Mouse (Mus musculus) adrenal gland, adult 2 months (tissue): ENCODE measurements at regions not wholly inside any gene's neighbourhood (a gene's known extent, or its start where the extent isn't known, plus 50 kb on each side); places are given as distances from the start of the nearest gene placed in this dataset.

Experiments used
- DNase-seq: peaks from one replicate; pipeline ENCODE4 v3.0.0; 2021

DNA sequence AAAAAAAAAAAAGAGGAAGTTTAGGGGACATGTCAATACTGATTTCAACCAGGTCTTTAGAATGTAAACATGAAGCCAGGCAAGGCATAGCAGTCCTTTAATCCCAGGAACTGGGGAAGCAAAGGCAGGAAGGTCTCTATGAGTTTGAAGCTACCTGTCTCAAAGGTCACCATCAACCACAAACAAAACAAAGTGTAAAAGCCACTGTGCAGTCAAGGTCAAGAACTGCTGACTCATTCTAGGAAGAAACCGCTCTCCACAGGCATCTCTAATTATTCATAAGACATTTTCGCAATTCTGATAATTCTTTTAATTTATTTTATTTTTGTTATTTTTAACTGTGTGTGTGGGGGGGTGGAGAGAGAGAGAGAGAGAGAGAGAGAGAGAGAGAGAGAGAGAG, 364.0 kb downstream of the Cntnap4 start:
- DNase-seq = peak; percentile 2

DNA sequence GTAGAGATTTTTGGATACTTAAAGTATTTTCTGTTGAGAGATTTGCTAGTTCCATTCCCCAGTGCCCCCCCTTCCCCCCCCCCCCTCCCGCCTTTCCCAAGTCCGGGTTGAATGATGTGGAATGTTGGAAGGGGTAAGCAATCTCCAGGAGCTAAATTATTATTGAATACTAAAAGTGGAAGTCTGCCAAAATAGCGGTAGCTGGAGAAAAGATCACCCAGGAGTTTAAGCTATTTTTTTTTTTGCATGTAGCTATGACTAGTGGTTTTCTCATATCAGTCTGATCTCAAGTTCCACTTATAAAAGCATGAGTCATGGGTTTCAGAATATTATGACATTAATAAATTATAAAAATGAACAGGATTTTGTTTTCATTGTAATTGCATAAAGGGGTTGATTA, 365.6 kb downstream of the Cntnap4 start:
- no peak for DNase-seq

DNA sequence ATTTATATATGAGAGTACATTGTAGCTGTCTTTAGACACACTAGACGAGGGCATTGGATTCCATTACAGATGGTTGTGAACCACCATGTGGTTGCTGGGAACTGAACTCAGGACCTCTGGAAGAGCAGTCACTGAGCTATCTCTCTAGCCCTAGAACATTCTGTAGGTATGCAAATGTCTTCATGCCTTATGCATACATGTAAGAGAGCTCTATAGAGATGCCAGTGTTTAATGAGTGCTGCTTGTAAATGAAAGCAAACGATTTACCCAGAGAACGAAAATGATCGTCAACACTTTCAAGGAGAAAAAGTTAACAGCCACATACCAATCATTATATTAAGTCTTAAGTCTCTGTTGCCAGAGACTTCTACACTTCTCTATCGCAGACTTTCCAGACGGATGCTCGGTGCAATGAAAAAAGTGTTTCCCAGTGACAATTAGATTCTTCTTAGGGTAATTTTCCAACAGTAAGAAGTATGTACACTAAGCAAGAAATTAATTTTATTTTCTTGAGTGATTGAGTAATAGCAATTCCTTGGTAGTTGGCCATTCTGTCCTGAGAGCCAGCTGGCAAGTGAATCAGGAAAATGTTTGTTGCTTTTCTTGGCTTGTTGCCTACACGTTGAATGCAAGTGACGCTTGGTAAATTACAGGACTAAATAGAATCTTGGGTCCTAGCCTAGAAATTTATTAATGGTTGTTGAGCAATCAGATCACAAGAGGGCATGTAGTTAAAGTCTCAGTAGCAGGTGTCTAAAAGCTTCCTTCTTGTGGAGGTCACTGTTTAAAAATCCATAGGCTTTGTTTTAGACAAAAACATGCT, 366.3 kb downstream of the Cntnap4 start:
- peak; percentile 70 for DNase-seq

DNA sequence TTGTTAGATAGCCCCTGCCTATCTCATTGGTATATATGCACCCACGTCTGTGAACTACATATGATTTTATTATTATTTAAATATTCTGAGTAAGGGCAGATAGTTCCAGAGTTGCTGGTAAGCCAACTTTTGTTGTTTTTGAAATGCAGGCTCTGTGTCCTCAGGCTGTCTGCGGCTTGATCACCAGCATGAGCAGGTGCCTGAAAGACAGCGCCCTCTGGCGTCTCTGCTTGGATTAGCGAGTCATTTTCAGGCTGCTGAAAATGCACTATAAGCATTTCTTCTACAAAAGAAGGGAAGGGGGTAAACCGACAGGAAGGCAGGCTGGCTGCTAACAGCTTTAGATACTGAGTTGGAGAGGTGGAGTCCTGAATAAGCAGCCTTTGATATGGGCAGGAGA, 402.6 kb downstream of the Cntnap4 start:
- DNase-seq = peak; percentile 62

- no peak for DNase-seq
Observed at GRCm38 (mm10) chr8:112975734-112976133, 405.9 kb downstream of the Cntnap4 start.

DNA sequence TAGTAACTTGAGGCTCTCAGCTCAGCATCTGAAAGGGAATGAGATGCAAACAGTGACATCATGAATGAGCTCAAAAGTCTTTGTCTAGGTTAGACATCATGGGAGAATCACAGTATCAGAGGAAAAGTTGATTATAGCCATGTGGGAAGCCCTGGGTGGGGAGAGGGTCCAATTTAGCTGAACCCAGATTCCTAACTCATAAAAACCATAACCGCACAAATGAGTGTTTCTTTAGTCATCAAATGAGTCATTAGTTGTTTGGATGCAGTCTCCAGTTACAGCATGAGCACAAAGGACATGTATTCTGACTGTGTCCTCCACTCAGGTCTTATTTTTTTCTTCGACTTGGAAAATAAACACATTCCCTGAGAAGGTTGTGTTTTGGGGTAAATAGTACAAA, 406.5 kb downstream of the Cntnap4 start:
- DNase-seq = no peak

GRCm38 (mm10) chr8:112993781-112994180, 423.9 kb downstream of the Cntnap4 start:
- DNase-seq = no peak

- peak; percentile 1 for DNase-seq
Observed at GRCm38 (mm10) chr8:113007356-113007755, 437.5 kb downstream of the Cntnap4 start.

DNA sequence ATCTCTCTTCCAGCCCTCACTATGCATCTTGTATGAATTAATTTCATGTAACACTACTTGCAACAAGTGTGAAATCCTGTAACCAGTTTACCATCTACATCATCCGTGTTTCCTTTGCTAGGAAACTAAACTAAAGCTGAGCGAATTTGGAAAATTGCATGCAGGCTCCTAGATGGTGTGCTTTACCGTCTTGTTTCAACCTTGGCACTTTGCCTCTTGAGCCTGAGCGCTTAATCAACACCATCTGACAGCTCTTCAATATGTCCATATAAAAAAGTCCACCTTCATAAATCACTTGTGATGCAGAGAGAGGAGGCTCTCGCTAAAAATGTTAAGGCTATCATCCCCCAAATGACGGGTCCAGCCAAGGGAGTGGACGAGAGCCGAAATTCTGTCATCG, 459.0 kb downstream of the Cntnap4 start:
- DNase-seq = no peak

DNA sequence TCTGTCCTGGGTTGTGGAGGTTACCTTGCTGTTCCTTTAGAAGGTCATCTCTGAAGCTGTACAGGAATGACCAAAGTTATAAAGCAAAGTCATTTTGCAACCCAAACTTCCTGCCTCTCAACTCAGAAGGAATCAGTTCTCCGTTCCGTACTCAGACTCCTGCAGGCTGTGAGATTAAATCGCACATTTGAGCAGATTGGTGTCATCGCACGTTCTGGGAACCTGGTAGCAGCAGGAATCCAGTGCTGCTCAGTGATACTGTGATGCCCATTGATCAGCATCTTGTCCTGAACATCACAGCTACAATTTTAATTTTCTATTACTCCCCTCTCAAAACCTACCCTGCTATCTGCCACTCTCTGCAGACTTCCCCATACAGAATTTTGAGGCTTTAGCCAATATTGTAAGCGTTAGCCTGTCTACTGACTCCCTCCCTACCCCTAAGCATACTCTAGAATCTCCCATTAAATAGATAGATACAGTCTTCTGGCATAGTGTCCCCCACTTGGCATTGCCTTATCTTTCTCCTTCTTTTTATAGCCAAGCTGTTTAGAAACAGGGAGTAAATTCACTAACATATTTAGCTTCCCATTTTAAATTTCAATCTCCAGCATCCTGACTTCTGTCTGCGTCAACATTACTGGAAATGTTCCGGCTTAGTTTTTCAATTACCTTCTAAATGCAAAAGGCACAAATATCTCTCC, 482.1 kb downstream of the Cntnap4 start:
- DNase-seq = no peak

- no peak for DNase-seq
Observed at GRCm38 (mm10) chr8:113065246-113066169, 495.7 kb downstream of the Cntnap4 start.

DNA sequence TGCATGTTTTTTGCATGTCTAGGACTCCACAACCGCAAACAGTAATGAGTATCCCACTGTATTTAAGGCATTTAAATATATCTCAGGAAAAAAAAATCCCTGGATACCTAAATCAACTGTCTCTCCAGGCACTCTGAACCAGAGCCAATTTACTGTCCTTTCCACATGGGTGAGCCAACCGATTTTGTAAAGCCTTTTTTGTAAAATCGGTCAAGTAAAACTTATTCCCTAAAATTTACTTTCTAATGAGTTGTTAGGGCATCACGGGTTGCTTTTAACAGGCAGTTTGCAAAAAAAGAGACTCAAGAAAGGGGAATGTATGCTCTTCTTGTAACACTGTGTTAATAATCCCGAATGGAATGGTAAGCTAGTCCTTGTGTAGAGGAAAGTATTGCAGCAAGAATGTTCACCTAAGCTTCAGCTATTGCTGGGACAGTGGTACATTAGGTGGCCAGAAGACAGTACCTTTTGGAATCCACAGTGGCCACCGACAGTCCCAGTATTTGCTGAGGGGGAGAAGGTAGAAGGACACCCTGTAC, 496.4 kb downstream of the Cntnap4 start:
- no peak for DNase-seq

DNA sequence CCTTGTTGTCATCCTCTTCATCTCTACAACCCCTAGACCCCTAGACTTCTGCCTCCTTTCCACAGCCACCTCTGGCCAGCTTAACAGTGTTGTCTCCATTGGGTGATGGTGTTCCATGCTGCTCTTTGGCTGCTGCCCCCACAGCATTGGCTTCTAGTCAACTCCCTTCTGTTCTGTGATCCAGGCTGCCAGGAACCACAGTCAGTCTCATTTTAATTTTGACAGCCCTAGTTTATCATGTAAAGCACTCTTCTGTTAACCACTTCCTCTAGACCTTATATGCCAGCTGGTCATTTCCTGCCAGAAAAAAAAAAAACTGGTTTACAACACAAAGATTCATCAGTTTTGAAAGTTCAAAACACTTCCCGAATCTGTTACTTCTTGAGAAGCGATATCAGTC, 514.1 kb downstream of the Cntnap4 start:
- no peak for DNase-seq

DNA sequence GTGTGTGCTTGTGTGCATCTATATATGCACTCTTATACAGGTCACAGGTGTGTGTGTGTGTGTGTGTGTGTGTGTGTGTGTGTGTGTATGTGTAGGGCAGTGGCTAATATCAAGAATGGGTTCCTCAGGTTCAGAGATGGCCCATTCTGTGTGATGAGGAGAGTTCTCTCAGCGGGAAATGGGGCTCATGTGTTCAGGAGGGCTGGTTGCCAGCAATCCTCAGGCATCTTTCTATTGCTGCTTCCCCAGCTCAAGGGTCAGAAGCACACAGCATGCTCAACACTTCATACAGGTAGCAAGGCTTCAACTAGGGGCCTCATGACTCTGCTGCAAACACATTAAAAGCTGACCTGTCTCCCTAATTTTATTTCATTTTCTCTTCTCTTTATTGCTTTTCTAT, 517.7 kb downstream of the Cntnap4 start:
- no peak for DNase-seq

DNA sequence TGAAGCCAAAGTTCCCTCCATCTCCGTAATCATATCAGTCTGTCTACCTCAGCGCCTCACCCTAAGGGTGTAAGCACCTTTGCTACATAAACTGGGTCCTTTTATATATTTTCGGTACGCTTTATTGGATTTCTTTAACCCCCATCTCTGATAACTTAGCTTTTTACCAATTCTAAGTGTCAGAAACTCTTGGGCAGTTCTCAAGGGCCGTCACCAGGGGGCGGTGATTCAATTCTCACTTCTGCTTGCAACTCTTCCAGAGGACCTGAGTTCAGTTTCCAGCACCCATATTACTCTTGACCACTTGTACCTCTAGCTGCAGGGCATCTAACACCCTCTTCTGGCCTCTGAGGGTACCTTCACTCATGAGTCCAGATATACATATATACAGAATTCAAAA, 523.7 kb upstream of the Mon1b start:
- DNase-seq = no peak

GRCm38 (mm10) chr8:113114165-113114700, 521.2 kb upstream of the Mon1b start:
- peak; percentile 55 for DNase-seq

GRCm38 (mm10) chr8:113117241-113117640, 518.1 kb upstream of the Mon1b start:
- no peak for DNase-seq

DNA sequence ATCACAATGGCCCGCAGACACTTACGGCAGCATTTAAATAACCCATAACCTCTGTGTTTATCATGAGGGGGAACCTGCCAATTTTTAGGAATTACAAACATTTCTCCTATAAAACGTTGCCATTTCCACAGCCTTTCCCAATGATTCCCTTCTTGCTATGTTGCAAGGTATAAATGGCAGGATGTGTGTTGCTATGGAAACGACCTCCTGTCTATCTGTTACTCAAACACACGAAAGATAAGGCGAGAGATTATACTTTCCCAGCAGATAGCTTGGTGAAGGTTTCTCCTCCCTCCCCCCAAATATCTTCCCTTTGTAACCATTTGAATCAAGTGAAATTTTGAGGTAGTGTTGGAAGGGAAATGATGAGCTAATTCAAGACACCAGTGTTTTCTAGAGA, 509.8 kb upstream of the Mon1b start:
- no peak for DNase-seq

- DNase-seq = no peak
Observed at GRCm38 (mm10) chr8:113137361-113137760, 498.0 kb upstream of the Mon1b start.

- DNase-seq = no peak
Observed at GRCm38 (mm10) chr8:113140021-113140420, 495.4 kb upstream of the Mon1b start.

DNA sequence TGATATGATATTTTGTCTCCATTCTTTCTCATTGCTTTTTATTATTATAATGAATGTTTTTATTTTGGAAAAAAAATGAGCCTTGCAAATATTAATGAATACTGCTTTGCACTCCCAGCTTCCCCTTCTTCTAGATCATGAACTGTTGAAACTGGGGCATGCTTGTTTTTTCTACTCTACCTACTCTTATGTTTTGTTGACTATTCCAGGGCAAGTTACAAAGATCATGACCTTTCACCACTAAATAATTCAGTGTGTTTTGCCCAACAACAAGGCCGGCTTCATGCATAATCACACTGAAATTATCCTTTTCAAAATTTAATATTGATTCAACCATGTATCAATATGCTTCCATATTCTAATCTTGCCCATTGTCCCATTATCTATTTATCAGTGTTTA, 494.3 kb upstream of the Mon1b start:
- DNase-seq = no peak

DNA sequence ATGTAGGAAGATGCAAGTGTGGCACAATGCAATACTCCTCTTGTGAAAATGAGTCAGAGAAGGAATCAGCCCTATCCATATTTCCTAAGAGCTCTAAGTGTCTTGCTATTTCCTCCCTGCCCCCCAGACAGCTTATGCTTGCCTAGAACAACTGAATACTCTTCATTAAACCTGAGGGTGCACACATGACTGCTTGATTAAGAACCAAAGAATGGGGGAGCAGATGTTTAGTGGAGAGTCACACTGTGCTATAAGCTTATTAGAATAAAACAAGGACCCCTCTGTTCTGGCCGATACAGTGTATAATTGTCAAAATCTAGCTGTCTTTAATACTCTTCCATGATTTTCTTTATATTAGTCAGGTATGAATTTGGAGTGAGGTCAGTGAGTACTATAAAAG, 458.8 kb upstream of the Mon1b start:
- DNase-seq = no peak
